8 mouse cellular contexts compared by ENCODE assay signal in genomic region chr11:97818571-97818970, GRCm38 (mm10). TPM values are rescaled to one million over a fixed set of nuclear protein-coding genes. Genes with fewer than 3 reads are reported as not detected.
DNase-seq lines count a peak whose midpoint lies in the region; ATAC-seq and TF ChIP-seq lines count a peak whose summit lies in the region.

No protein-coding gene starts in this region.

- H3K36me3 ChIP-seq in heart, embryonic 13.5 days = peaks cover 66% of the 10 kb centered on the region
- peaks cover 96% of the 10 kb centered on the region for H3K36me3 ChIP-seq in limb, embryonic 12.5 days
- H3K36me3 ChIP-seq in midbrain, postnatal 0 days (ENCODE audit: insufficient read depth, low read length) = peaks cover 57% of the 10 kb centered on the region

- no peaks in the 10 kb centered on the region for H3K9me3 ChIP-seq in heart, embryonic 13.5 days
- H3K9me3 ChIP-seq in limb, embryonic 12.5 days = no peaks in the 10 kb centered on the region
- H3K9me3 ChIP-seq in midbrain, postnatal 0 days (ENCODE audit: low read length) = no peaks in the 10 kb centered on the region

- H3K9ac ChIP-seq in heart, embryonic 13.5 days = peak overlapping the region; percentile 67
- 0 out of 2 replicates have a peak overlapping the region, but pooled peaks have one; percentile 19 for H3K9ac ChIP-seq in limb, embryonic 12.5 days (replicated peaks)
- H3K9ac ChIP-seq in midbrain, postnatal 0 days (replicated peaks; ENCODE audit: low read length, poor library complexity, severe bottlenecking) = no peak overlapping the region

- H3K27me3 ChIP-seq in heart, embryonic 13.5 days (replicated peaks) = no peaks in the 10 kb centered on the region
- H3K27me3 ChIP-seq in limb, embryonic 12.5 days = no peaks in the 10 kb centered on the region
- no peaks in the 10 kb centered on the region for H3K27me3 ChIP-seq in midbrain, postnatal 0 days (ENCODE audit: insufficient read depth, low read length)

- no peak overlapping the region for H3K4me3 ChIP-seq in bone marrow macrophage, adult 2 months (ENCODE audit: insufficient read depth, low read length)
- no peak overlapping the region for H3K4me3 ChIP-seq in heart, embryonic 13.5 days
- H3K4me3 ChIP-seq in limb, embryonic 12.5 days (replicated peaks) = no peak overlapping the region
- no peak overlapping the region for H3K4me3 ChIP-seq in midbrain, postnatal 0 days (ENCODE audit: low read depth, low read length)

- 7% methylated on average over 4 of the region's 4 CpGs for WGBS in heart, embryonic 13.5 days
- 14% methylated on average over 4 of the region's 4 CpGs for WGBS in limb, embryonic 12.5 days
- WGBS in midbrain, postnatal 0 days = 13% methylated on average over 4 of the region's 4 CpGs

- no peak for ATAC-seq in heart, embryonic 13.5 days (ENCODE audit: extremely low read depth, insufficient number of reproducible peaks, low FRiP score, low TSS enrichment)
- ATAC-seq in limb, embryonic 12.5 days (ENCODE audit: insufficient number of reproducible peaks, insufficient read depth, low FRiP score, low TSS enrichment, low read depth) = no peak
- ATAC-seq in midbrain, postnatal 0 days (ENCODE audit: low FRiP score) = peak; percentile 70
- ATAC-seq in CD4-positive, CD25-positive, alpha-beta regulatory T cell, adult 4 months = no peak

- peak overlapping the region; percentile 32; the same call in 1 of the 2 replicates for H3K27ac ChIP-seq in bone marrow macrophage, adult 2 months (ENCODE audit: insufficient read depth, low read depth, low read length)
- H3K27ac ChIP-seq in heart, embryonic 13.5 days (replicated peaks) = peak overlapping the region; percentile 70
- H3K27ac ChIP-seq in limb, embryonic 12.5 days = peak overlapping the region; percentile 87
- peak overlapping the region; percentile 47; the same call in 1 of the 2 replicates for H3K27ac ChIP-seq in midbrain, postnatal 0 days (ENCODE audit: low read depth, low read length)

- peak overlapping the region; percentile 22; the same call in 1 of the 2 replicates for H3K4me2 ChIP-seq in heart, embryonic 13.5 days
- peak overlapping the region; percentile 4; the same call in 1 of the 2 replicates for H3K4me2 ChIP-seq in limb, embryonic 12.5 days
- no peak overlapping the region for H3K4me2 ChIP-seq in midbrain, postnatal 0 days (ENCODE audit: low read depth, low read length, poor library complexity, severe bottlenecking)

- no peak for TF ChIP-seq POLR2A in bone marrow macrophage, adult 2 months (IDR thresholded peaks at IDR 0.05; ENCODE audit: borderline replicate concordance, low read depth, low read length)

- peak; percentile 43 for DNase-seq in gastrocnemius, postnatal 25 days
- DNase-seq in gastrocnemius, adult 18-20 months (ENCODE audit: low spot score) = no peak
- peak; percentile 81 for DNase-seq in midbrain, postnatal 0 days (ENCODE audit: low spot score)
- no peak for DNase-seq in ovary, adult 18-20 months (ENCODE audit: low spot score)

- H3K4me1 ChIP-seq in bone marrow macrophage, adult 2 months (ENCODE audit: control insufficient read depth, insufficient read depth, low read length) = peaks cover 54% of the 10 kb centered on the region
- H3K4me1 ChIP-seq in heart, embryonic 13.5 days = peaks cover 81% of the 10 kb centered on the region
- H3K4me1 ChIP-seq in limb, embryonic 12.5 days (replicated peaks) = peaks cover 47% of the 10 kb centered on the region
- peaks cover 4% of the 10 kb centered on the region; the same call in 1 of the 2 replicates for H3K4me1 ChIP-seq in midbrain, postnatal 0 days (ENCODE audit: insufficient read depth, low read length)

- no peak for TF ChIP-seq CTCF in bone marrow macrophage, adult 2 months (IDR thresholded peaks at IDR 0.05; ENCODE audit: low read depth, low read length)
- no peak for TF ChIP-seq CTCF in midbrain, postnatal 0 days (IDR thresholded peaks at IDR 0.05)

RNA-seq across cellular contexts. Expression of gene Lasp1, which starts 19.8 kb away (rescaled TPM):
- total RNA-seq in gastrocnemius, postnatal 25 days (2021) = 10 to 100 TPM; 18.3 to 21.9 TPM
- total RNA-seq in gastrocnemius, adult 18-20 months (2021) = 10 to 100 TPM; 10.0 to 19.2 TPM
- polyA plus RNA-seq in bone marrow macrophage, adult 2 months (2012; ENCODE audit: insufficient read depth, insufficient read length, missing spikeins) = 194 and 201 TPM in 2 replicates
- 45.1 and 46.0 TPM in 2 replicates for polyA plus RNA-seq in heart, embryonic 13.5 days (2015; fragmentation: Nextera tagmentation; extraction: Ambion mirVana)
- polyA plus RNA-seq in limb, embryonic 12.5 days (2016; fragmentation: Nextera tagmentation; extraction: Ambion mirVana) = 110 and 120 TPM in 2 replicates
- 206 and 216 TPM in 2 replicates for total RNA-seq in midbrain, postnatal 0 days (2014; rRNA removed)
- polyA plus RNA-seq in midbrain, postnatal 0 days (2015; fragmentation: Nextera tagmentation; extraction: Ambion mirVana) = 174 and 179 TPM in 2 replicates
- 10 to 100 TPM; 46.4 to 49.9 TPM for polyA plus RNA-seq in CD4-positive, CD25-positive, alpha-beta regulatory T cell, adult 4 months (2017; shearing (Covaris generic))

RNA-seq across cellular contexts. Expression of gene B230217C12Rik, which starts 22.0 kb away (rescaled TPM):
- total RNA-seq in gastrocnemius, postnatal 25 days (2021) = under 1 TPM; 0.48 to 0.67 TPM
- under 1 TPM; 0.19 to 0.34 TPM for total RNA-seq in gastrocnemius, adult 18-20 months (2021)
- 1.8 and 2.4 TPM in 2 replicates for polyA plus RNA-seq in bone marrow macrophage, adult 2 months (2012; ENCODE audit: insufficient read depth, insufficient read length, missing spikeins)
- polyA plus RNA-seq in heart, embryonic 13.5 days (2015; fragmentation: Nextera tagmentation; extraction: Ambion mirVana) = 5.1 and 5.5 TPM in 2 replicates
- 11.8 and 13.2 TPM in 2 replicates for polyA plus RNA-seq in limb, embryonic 12.5 days (2016; fragmentation: Nextera tagmentation; extraction: Ambion mirVana)
- 37.7 and 43.6 TPM in 2 replicates for total RNA-seq in midbrain, postnatal 0 days (2014; rRNA removed)
- polyA plus RNA-seq in midbrain, postnatal 0 days (2015; fragmentation: Nextera tagmentation; extraction: Ambion mirVana) = 38.2 and 41.8 TPM in 2 replicates
- polyA plus RNA-seq in CD4-positive, CD25-positive, alpha-beta regulatory T cell, adult 4 months (2017; shearing (Covaris generic)) = 1 to 10 TPM; 1.4 TPM

RNA-seq across cellular contexts. Expression of gene Rpl23, which starts 36.3 kb away (rescaled TPM):
- total RNA-seq in gastrocnemius, postnatal 25 days (2021) = 100 to 1,000 TPM; 379 to 436 TPM
- 100 to 1,000 TPM; 426 to 450 TPM for total RNA-seq in gastrocnemius, adult 18-20 months (2021)
- 854 and 1,184 TPM in 2 replicates for polyA plus RNA-seq in bone marrow macrophage, adult 2 months (2012; ENCODE audit: insufficient read depth, insufficient read length, missing spikeins)
- polyA plus RNA-seq in heart, embryonic 13.5 days (2015; fragmentation: Nextera tagmentation; extraction: Ambion mirVana) = 376 and 393 TPM in 2 replicates
- 513 and 518 TPM in 2 replicates for polyA plus RNA-seq in limb, embryonic 12.5 days (2016; fragmentation: Nextera tagmentation; extraction: Ambion mirVana)
- total RNA-seq in midbrain, postnatal 0 days (2014; rRNA removed) = 177 and 224 TPM in 2 replicates
- 308 and 329 TPM in 2 replicates for polyA plus RNA-seq in midbrain, postnatal 0 days (2015; fragmentation: Nextera tagmentation; extraction: Ambion mirVana)
- 1,000 to 10,000 TPM in 1 of 2 experiments, 100 to 1,000 TPM in 1; 884 to 1,093 TPM for polyA plus RNA-seq in CD4-positive, CD25-positive, alpha-beta regulatory T cell, adult 4 months (2017; shearing (Covaris generic))

RNA-seq across cellular contexts. Expression of gene 1700001P01Rik, which starts 42.9 kb away (rescaled TPM):
- not detected for total RNA-seq in gastrocnemius, postnatal 25 days (2021)
- total RNA-seq in gastrocnemius, adult 18-20 months (2021) = not detected
- not detected in 2 replicates for polyA plus RNA-seq in bone marrow macrophage, adult 2 months (2012; ENCODE audit: insufficient read depth, insufficient read length, missing spikeins)
- not detected in 2 replicates for polyA plus RNA-seq in heart, embryonic 13.5 days (2015; fragmentation: Nextera tagmentation; extraction: Ambion mirVana)
- 0.37 TPM in 1 of 2 replicates, not detected in the other for polyA plus RNA-seq in limb, embryonic 12.5 days (2016; fragmentation: Nextera tagmentation; extraction: Ambion mirVana)
- not detected in 2 replicates for total RNA-seq in midbrain, postnatal 0 days (2014; rRNA removed)
- 0.29 TPM in 1 of 2 replicates, not detected in the other for polyA plus RNA-seq in midbrain, postnatal 0 days (2015; fragmentation: Nextera tagmentation; extraction: Ambion mirVana)
- polyA plus RNA-seq in CD4-positive, CD25-positive, alpha-beta regulatory T cell, adult 4 months (2017; shearing (Covaris generic)) = not detected

RNA-seq across cellular contexts. Expression of gene Cwc25, which starts 52.2 kb away (rescaled TPM):
- total RNA-seq in gastrocnemius, postnatal 25 days (2021) = 1 to 10 TPM; 4.9 to 6.4 TPM
- total RNA-seq in gastrocnemius, adult 18-20 months (2021) = 1 to 10 TPM; 5.2 to 5.9 TPM
- 19.1 and 19.8 TPM in 2 replicates for polyA plus RNA-seq in bone marrow macrophage, adult 2 months (2012; ENCODE audit: insufficient read depth, insufficient read length, missing spikeins)
- 10.2 and 10.5 TPM in 2 replicates for polyA plus RNA-seq in heart, embryonic 13.5 days (2015; fragmentation: Nextera tagmentation; extraction: Ambion mirVana)
- 24.6 and 25.6 TPM in 2 replicates for polyA plus RNA-seq in limb, embryonic 12.5 days (2016; fragmentation: Nextera tagmentation; extraction: Ambion mirVana)
- total RNA-seq in midbrain, postnatal 0 days (2014; rRNA removed) = 11.8 and 16.0 TPM in 2 replicates
- 12.0 TPM in 2 replicates for polyA plus RNA-seq in midbrain, postnatal 0 days (2015; fragmentation: Nextera tagmentation; extraction: Ambion mirVana)
- 10 to 100 TPM; 25.2 to 33.8 TPM for polyA plus RNA-seq in CD4-positive, CD25-positive, alpha-beta regulatory T cell, adult 4 months (2017; shearing (Covaris generic))

Comparison
In these comparisons a context has a peak if more than half of its experiments do, and no peak if none do; other contexts are left out.
1. DNase-seq: peak in gastrocnemius, postnatal 25 days (single experiment) and midbrain, postnatal 0 days (single experiment); none in gastrocnemius, adult 18-20 months (single experiment) and ovary, adult 18-20 months (single experiment).
2. H3K27ac ChIP-seq: peak in every context shown above with its lines; median percentile 87 in limb, embryonic 12.5 days; 70 in heart, embryonic 13.5 days; 47 in midbrain, postnatal 0 days; 32 in bone marrow macrophage, adult 2 months.